Mouse (Mus musculus) layer of hippocampus, adult 9-10 months (tissue): Measurements from ENCODE around the gene Pla2g6.

Source experiments
- DNase-seq: peaks from one replicate; pipeline ENCODE4 v3.0.0; 2022; ENCODE audit warnings: low spot score

Pla2g6 gene

DNA sequence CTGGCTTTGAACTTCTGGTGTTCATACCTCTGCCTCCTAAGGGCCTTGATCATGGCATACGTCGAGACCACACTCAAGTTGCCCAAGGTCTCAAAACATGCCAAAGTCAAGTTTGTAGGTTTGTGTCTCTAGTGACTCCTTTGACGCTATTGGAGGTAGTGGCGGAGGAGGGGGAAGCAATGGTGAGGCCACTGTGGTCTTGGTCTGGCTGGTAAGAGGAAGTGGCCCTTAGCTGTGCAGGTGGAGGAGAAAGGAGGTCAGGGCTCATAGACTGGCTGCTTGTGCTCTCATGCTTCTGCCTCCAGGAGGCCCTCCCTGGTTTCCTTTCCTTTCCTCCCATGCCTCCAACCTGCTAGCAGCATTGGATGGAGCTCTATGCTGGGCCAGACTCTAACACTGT lies 22.7 kb upstream of the Pla2g6 start:
- no peak for DNase-seq

DNA sequence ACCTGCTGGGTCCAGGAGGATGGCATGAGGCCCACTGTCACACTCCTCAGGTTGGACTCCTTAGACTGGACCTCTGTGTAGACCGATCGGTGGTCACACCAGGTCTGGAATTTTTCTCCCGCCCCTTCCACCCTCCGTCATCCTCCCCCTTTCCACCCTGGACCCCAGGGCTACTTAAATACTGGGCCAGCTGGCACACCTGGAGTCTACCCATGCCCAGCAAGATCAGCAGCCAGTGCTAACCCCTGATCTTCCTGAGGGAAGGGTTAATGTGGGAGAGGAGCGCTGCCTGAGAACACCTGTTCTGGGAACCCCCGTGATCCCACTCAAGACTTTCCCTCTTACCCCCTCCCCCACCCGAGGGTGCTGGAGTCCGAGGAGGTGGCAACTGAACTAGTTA lies 20.5 kb upstream of the Pla2g6 start:
- DNase-seq, result no peak

DNA sequence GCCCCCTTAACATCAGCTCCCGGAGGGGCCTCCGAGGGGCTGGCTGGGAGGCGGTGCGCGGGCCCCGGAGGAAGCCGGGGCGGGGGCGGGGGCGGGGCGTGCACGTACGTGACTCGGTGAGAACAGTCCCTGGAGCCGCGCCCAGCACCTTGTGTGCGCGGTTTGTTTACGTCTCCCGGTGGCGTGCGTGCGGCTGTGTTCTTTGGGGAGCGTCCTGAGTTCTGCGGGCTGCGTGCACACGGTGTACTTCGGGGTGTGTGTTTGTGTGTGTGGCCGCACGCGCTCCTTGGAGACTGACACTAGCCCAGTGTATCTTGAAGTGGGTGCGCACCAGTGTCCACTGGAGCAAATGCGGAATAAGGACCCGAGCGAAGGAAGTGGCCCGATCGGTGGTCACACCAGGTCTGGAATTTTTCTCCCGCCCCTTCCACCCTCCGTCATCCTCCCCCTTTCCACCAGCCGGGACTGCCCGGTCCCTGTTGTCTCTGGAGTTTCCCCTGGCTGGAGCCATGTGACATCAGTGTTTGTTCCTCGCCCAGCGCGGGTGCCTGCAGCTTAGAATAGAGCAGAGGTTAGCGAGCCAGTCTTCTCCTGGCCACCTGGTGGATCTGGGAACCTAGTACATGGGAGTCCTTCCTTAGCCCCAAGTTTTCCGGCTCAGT lies 19.8 kb upstream of the Pla2g6 start:
- DNase-seq, result no peak

DNA sequence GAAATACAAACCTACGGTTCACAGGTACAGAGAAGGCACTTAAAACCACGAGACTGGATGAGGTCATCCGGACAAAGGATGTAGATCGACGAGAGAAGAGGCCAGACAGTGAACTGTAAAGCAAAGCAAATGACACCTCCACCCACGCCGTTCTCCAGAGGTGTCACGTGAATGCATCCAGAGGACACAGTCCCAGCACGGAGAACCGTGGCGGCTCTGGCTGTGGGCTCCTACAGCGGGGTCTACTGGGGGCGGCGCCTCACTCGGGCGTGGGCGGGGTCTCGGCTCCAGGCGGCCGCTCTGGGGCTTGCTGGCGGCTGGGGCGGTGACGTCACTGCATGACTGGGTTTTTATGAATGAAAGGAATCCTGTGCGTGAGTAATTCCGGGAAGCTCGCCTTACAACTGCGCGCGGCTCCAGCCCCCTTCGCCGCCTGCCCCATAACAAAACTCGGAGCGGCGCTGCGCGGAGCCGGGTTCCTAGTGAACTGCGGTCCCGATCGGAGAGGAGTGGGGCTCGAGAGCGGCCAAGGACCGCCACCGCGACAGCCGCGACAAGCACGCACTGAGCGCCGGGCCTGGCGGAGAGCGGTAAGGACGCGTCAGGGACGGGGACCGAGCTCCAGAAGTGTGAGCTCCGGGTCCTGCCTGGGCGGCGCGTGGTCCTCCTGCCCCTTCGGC lies 19.1 kb upstream of the Pla2g6 start:
- peak; percentile 67 for DNase-seq

DNA sequence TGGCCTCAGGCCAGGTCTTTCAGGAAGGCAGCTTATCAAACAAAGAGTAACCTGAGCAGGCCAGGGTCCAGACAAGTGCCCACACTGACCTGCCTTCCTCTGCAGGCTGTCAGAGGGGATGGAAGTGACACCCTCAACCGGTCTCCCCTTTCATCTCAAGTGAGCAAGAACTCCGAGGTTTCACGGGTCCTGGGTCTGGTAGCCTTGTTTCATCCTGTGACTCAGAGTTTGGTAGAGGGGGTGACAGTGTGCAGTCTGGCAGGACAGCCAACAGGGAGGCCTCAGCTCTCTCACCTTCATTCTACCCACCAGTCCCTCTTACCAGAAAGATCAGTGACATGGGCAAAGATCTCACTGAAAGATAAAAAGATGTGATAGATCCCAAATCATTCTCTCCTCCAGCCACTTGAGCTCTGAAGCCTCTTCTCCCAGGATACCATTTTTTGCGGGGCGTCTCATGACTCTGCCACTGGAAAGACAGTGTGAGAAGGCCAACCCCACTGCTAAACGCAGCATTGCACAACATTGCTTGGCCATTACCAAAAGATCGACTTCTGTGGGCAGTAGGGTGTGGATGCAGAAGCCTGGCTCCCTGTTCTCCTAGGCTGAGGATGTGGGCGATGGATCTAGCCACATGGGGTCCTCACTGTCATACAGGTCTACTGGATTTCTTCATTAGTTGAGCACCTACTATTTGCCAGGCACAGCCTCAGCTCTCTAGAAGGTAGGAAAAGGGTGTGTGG lies 18.0 kb upstream of the Pla2g6 start, which contains the start of gene Maff:
Gene Maff, plus strand, starts transcription at position 571 of the 743 bp plus-strand sequence.
- DNase-seq, result no peak

DNA sequence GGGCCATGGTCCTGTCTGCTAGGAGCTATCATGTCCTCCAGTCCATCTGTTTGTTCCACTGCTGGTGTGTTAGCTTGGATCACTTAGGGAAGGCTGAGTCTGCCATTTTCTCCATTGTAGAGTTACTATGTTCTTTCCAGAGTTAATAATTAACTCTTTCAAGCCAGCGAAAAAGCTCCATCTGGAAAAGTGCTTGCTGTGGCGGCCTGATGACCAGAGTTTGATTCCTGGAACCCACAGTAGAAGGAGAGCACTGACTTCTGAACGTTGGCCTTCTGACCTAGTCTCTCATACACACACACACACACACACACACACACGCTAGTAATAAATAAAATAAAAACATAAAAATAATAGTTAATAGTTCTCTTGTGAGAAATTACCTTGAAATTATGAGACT lies 16.4 kb upstream of the Pla2g6 start:
- DNase-seq, result no peak

DNA sequence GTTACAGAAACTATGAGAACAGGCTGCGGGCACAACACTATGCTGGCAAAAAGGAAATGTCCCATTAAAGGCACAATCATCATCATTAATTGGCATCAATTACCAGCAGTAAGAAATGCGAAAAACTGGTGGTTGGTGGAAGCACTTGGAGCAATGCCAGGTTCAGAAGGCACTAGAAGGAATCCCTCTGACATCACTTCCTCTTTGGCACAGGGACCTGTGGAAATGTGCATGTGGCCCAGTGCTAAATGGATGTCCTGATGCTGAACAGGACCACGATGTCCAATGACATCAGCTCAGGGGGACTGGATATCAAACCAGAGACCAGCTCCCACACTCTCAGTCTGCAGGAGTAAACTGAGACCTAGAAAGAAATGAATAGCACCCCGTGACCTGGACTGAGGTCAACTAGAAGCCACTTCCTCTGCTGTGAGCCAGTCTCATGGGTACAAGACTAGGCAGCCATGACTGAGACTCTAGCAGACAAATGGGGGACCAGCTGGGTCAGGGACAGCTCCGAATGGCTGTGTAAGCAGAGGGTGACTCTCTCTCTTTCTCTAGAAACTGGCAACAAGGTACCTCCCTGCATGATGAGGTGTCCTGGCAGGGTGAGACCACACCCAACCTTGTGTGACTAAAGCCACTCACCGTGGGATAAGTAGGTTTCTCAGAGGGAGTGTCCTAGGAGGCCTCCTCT lies 14.6 kb upstream of the Pla2g6 start:
- no peak for DNase-seq

DNA sequence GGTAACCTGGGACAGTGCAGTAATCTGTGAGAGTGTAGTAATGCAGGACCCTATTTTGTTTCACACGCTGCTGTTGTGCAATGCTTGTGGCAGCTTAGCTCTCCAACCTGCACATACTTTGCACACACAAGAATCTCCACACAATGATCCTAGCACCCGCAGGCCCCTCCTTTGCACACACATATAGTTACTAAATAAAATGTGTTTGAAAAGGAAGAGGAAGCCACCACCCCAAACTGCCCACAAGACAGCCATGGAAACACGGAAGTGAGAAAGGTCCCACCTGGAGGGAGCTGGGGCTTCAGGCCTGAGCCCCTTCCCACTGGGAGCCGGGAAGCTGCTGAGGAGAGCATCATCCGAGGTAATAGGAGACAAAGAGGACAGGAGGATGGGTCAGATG lies 10.8 kb upstream of the Pla2g6 start:
- no peak for DNase-seq

DNA sequence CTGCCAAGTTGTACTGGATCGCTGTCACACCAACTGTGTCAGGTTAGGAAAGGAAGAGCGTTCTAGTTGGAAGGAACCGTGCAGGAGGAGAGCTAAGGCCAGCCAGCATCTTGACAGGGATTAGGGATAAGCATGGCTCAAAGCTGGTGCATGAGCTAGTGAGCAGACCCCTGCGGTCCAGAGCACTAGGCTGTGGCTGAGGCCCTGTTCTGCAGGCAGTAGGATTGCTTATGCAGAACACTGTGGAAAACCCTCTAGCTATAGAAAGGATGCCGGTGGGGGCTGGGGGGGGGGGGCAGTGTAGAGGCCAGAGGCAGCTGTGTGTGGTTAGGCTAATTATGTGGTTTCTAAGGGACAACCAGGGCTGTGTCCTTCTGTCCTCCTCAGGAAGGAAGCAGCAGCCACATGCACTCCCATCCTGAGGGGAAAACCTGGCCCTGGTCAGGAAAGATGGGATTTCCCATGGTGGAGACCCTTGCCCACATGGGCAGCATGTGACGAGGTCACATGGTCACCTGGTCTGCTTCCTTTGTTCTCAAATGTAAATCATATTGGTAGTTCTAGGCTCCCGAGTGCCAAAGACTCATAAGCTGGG lies 7.0 kb upstream of the Pla2g6 start:
- no peak for DNase-seq

DNA sequence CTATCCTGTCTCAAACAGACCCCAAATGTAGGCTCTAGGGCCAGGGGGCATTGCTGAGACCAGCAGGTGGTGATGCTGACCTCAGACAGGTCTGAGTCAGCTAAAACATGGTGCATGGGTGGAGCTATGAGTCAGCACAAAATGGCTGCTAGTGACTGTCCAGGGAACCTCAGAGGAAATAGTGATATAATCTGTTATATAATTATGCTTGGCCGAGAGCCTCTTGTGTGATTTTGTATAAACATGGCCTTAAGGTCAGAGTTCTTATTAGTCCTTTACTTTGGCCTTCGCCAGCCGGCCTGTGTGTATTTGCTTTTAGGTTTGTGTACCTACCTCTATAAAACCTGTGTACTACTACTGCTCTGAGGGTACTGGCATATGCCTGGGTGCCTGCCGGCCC lies 5.2 kb upstream of the Pla2g6 start:
- DNase-seq, result no peak

DNA sequence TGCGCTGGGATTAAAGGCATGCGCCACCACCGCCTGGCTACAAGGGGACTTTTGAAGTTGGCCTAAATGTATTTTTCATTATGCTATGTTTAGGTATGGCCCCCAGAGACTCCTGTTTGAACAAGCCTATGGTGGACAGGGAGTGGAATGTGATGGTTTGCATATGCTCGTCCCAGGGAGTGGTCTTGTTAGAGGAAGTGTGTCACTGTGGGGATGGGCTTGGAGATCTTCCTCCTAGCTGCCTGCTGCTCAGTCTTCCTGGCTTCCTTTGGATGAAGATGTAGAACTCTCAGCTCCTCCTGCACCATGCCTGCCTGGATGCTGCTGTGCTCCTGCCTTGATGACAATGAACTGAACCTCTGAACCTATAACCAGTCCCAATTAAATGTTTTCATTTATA lies 2.3 kb upstream of the Pla2g6 start:
- no peak for DNase-seq

DNA sequence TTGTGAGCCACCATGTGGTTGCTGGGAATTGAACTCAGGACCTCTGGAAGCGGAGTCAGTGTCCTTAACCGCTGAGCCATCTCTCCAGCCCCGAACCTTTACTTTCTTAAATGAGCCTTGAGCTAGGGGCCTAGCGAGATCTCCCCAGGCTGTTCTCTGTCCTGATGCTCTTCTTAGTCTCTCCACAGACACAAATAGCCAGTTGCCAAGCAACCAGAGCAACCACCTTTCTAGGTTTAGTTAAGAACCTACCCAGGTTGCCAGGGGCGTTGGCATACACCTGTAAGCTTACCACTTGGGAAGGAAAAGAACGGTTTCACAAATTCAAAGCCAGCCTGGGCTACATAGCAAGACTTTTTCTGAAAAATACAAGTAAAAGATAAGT lies 1.8 kb upstream of the Pla2g6 start:
- no peak for DNase-seq

DNA sequence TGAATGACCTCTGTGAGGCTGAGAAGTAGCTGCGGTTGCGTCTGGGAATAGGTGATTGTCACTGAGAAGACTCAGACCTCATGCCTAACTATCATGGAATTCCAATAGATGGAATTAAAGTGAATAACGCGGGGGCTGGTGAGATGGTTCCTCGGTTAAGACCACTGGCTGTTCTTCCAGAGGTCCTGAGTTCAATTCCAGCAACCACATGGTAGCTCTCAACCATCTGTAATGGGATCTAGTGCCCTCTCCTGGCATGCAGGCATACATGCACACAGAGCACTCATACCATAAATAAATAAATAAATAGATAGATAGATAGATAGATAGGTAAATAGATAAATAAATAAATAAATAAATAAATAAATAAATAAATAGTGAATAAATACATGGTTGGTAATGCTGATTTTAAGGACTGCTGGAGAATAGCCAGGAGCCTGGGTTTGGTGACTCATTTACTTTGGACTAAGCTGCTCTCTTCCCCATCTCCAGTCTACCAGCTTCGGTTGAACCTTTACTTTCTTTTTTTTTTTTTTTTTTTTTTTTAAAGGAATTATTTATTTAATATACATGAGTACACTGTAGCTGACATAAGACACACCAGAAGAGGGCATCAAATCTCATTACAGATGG lies 1.3 kb upstream of the Pla2g6 start:
- no peak for DNase-seq

DNA sequence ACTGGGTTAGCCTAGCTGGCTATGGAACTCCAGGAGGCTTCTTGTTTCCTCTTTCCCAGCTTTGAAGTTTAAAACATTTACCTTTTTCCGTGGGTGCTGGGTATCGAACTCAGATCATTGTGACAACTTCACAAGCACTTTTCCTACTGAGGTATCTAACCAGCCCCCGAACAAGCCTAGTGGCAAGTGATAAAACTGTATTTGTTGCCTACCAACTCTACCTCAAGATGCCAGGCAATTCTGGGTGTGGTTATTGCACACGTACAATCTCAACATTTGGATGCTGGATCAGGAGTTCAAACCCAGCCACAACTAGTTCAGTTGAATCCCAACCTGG lies 717 bp upstream of the Pla2g6 start:
- DNase-seq, result no peak

DNA sequence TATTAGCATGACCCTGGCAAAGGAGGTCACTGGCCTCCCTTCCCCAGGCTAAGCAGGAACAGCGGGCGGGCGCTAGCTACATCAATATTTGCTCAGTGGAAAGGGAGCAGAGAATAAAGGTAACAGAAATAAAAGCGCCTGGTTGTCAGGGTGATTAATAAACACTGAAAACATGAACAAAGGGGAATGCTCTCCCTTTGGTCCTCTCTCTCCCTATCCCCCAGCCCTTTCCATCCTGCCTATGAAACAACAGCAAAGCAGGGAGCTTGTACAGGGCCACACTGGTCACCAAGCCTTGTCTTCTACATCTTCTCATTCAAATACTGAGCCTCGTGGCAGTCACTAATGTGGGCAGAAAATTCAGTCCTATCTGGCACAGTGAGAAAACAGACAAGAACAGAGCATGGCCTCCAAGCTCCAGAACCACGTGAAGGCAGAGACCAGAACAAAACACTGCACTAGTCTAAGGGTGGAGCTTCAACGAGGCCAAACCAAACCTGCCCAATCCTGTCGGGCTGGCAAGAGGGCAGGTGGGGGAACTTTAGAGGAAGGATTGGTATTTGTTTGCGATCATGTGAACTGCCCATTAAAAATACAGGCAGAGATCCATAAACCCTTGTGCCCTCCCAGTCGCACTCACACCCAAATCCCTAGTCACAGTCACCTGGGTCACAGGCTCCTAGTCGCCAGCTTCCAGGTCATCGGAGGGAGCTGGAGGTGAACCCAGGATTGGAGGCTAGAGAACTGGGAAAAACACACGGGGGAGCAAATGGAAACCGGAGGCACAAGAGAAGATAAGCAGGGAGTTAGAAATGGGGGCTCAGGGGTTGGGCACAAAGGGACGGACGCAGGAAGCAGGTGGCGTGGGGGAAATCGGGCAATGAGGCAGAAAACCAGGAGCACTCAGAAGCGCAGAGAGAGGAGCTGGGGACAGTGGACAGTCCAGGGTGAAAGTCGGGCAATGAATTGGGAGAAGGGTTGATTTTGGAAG lies 924 bp downstream of the Pla2g6 start:
- DNase-seq, result no peak

DNA sequence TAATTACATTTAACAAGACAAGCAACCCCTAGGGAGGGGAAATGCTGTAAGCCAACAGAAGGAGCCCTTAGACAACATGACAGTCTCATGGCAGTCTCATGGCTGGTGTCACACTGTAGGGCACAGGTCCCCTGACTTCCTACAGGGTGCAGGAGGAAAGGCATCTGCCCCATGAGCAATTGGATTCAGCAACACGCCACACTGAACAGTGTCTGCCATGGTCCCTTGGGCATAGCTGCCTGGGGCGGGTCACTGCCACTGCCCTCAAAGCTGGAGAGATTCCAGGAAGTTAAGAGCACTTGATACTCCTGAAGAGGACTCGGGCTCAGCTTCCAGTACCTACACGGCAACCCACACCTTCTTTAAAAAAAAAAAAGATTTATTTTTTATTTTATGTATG lies 1.9 kb downstream of the Pla2g6 start:
- DNase-seq, result no peak

DNA sequence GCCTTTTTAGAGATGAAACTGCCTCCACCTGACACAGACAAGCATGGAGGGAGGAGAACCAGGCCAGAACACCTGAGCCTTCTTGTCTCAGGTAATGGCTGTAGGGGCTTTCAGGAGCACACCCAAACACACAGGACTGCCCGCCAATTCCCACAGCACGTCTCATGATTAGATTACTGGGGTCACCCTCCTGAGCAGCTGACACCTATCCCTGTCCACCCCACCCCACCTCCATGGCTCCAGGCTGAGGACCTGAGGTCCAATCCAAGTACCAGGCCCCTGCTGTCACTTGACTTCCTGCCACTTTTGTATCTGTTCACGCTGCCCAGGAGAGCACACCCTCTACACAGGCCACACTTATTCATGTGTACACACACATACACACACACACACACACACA lies 2.4 kb downstream of the Pla2g6 start:
- DNase-seq, result no peak

DNA sequence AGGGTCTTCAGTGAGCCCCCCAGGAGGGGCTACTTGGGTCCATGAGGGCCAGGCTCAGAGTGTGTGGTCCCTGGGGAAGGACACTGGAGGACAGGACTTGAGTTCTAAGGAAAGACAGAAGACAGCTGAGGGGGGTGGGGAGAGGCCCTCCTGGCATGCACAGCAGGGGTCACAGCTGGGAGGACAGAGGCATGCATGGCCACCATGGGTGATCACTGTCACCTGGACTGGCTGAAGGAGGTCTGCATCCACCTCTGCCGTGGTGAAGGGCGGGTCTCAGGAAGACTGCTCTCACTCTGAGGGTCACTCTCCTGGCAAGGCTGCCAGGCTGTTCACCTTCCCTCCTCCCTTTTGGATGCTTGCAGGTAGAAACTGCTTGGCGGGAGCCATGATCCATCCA lies 3.8 kb downstream of the Pla2g6 start:
- DNase-seq, result no peak

DNA sequence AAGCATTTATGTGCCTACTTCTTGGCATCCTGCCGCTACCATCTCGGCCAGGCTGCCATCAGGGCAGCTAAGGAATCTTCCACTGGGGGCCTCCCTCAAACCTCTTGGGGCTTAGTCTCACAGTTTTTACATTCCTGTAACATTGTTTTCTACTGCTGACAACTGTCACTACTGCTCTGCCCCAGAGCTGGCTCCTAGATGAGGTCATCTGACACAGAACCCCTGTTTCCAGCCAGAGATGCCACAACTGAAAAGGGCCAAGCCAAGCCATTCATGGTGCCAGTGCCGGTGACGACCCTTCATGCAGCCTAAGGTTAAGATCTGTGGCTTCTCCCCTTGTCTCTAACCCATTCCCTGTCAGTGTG lies 4.4 kb downstream of the Pla2g6 start:
- no peak for DNase-seq

DNA sequence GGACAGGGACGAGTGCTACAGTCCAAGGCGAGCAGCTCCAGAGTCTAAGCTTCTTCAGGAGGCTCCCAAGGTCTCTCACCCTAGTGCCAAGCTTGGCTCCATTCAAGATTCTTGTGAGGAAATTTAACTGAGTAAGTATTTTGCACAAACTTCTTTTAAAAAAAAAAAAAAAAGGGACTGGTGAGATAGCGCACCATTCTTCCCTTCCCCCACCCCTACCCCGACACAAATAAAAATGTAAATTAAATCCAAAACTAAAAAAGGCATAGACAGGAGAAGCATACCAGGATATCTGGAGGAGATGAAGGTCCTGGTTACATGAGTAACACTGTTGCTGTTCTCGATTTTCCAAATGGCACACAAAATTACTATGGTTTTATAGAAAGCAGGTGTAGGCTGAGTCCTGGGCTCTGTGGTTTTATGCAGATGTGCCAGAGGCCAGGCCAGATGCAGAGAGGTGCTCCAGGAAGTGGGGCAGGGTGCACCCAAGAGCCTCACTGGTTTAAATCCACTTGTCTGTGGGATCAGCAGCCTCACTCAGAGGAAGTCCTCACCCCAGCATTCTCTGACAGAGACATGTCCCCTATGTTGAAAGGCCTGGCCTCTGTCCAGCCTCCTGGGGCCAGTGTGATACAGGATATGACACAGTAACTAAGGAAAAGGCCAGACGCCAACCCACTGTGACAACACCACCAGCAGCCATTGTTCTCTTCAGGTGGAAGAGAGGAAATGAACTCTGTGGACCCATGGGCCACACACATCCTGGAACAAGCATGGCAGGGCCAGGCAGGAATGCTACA lies 5.0 kb downstream of the Pla2g6 start:
- no peak for DNase-seq
